Mouse (Mus musculus) skeletal muscle tissue, adult 2 months (tissue): Measurements from ENCODE around the gene Tecr.
"Not testable (repeated sequence)": the region's sequence is repeated elsewhere in the genome, so short reads cannot be mapped to it uniquely, and the experiment has no call there.

ENCODE experiments used
- DNase-seq: peaks from one replicate; pipeline ENCODE4 v3.0.0-alpha.2; 2012; ENCODE audit warnings: low read depth, low spot score

Gene Tecr

DNA sequence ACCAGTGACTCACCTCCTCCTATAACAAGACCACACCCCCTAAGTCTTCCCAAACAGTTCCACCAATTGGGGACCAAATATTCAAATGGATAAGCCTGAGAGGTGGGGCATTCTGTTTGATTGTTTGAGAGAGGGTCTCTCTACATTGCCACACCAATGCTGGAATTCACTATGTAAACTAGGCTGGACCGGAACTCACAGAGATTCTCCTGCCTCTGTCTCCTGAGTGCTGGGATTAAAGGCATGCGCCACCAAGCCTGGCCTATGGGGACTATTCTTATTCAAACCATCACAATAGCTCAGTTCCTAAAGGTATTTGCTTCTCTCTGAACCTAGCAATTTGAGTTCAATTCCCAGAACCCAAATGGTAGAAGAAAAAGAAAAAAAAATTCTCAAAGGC is 10.8 kb upstream of the Tecr start:
- no peak for DNase-seq

- no peak for DNase-seq
Measured at GRCm38 (mm10) chr8:83617111-83617510, 9.3 kb upstream of the Tecr start.

GRCm38 (mm10) chr8:83616625-83617024 is 8.9 kb upstream of the Tecr start:
- no peak for DNase-seq

DNA sequence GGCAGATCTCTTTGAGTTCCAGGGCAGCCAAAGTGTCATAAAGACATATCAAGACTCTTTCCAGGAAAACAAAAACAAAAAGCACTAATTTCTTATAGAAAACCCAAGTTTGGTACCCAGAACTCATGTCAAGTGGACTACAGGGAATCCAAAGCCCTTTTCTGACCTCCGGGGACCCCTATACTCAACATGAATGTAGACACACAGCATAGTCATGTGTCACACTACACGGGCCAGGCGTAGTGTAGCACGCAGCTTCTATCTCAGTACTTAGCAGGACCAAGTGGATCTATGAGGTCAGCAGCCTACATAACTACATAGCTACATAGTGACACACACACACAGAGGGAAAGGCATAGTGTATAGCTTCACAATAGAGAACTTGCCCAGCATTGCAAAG is 5.9 kb upstream of the Tecr start:
- no peak for DNase-seq

GRCm38 (mm10) chr8:83611921-83612320 is 4.2 kb upstream of the Tecr start:
- no peak for DNase-seq

DNA sequence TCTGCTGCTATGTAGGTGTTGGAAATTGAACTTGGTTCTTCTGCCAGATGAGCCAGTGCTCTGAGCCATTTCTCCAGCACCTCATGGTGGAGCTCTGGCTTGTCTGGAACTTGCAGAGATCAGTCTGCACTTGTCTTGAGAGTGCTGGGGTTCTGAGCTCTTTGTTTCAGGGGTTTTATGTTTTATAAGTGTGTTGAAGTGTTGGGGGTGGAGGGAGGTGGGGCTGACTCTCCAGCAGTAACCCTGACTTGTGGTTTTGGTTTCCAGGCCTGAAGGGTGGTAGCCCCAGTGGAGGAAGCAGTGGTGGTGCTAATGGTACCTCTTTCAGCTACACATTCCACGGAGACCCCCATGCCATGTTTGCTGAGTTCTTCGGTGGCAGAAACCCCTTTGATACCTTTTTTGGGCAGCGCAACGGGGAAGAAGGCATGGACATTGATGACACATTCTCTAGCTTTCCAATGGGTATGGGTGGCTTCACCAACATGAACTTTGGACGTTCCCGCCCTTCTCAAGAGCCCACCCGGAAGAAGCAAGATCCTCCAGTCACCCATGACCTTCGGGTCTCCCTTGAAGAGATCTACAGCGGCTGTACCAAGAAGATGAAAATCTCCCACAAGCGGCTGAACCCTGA is 1.9 kb upstream of the Tecr start:
- no peak for DNase-seq

- no peak for DNase-seq
Measured at GRCm38 (mm10) chr8:83609086-83609485, 1.3 kb upstream of the Tecr start.

- DNase-seq = peak; percentile 66
Measured at GRCm38 (mm10) chr8:83608398-83608829, 643 bp upstream of the Tecr start.

GRCm38 (mm10) chr8:83602650-83603029 is 5.1 kb downstream of the Tecr start:
- DNase-seq = no peak

GRCm38 (mm10) chr8:83599814-83600213 is 8.0 kb downstream of the Tecr start:
- DNase-seq = no peak

DNA sequence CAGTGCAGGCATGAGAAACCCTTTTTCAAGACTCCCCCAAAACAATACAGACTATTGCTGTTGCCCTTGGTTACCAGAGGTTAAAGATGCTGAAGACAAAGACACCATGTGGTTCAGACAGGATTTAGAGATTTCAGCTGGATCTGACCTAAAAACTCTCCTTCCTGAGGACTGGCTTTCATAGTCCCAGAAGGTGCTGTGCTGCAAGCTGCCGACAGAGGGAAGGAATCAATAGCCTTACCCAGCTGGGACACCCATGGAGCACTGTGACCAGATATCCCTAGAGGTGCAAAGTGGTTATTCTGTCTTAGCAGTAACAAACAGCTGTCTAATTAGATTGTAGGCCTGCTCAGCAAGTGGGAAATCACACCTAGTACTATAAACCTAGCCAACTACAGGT is 9.6 kb downstream of the Tecr start:
- DNase-seq = no peak

DNA sequence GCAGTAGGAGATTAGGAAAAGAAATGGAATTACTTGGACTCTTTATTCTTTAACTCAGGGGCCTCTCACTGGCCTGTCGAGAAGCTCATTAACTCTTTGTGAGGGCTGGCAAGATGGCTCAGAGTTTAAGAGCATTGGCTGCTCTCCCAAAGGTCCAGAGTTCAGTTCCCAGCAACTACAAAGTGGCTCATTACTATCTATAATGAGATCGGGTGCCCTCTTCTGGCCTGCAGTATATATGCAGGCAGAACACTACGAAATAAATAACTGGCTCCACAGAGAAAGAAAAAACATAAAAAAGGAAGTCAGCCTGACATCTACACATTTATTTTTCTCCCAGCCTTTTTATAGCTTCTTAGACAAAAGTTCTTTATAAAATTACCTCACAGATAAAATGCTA is 11.4 kb downstream of the Tecr start:
- no peak for DNase-seq

DNA sequence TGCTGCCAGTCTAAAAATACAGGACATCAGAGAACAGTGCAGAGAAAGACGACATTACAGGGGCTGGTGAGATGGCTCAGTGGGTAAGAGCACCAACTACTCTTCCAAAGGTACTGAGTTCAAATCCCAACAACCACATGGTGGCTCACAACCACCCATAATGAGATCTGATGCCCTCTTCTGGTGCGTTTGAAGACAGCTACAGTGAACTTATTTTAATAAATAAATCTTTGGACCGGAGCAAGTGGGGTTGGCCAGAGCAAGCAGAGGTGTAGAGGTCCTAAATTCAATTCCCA is 12.8 kb downstream of the Tecr start:
- not testable (repeated sequence) for DNase-seq

DNA sequence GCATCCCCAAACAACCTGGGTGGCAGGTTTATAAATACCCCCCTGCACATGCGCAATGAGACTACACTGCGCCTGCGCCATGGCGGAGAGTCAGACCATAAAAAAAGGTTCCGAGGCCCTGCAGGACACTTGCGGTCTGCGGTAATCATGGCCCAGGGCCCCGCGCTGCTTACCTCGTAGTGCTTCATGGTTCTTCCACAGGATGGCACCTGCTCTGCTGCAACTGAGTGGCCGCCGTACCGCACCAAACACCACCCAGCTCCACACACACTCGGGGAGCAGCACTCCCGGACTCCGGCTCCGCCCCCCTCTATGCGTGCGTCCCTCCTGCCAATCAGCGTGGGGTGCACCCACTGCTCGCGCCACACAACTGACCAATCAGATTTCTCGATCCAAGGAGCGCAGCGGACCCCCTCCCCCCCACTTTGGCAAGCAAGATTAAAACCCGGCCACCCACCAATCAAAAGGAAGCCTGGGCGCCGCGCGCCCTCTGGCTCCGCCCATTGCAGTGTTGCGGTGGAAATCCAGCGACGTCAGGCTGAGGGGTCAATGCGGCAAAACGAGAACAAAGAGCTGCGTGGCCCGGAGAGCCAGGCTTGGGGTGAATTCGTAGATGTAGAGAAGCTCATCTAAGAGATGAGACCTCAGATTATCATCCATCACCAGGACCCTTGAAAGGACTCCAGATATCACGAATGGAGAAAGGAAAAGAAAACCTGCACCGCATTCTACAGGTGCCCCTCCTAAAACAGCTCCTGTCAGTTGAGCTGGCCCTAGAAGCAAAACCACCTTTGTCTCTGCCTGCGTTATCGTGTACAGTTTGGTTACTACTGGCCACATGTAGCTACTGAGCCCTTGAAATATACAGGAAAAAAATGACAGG is 13.4 kb downstream of the Tecr start:
- peak; percentile 99 for DNase-seq

DNA sequence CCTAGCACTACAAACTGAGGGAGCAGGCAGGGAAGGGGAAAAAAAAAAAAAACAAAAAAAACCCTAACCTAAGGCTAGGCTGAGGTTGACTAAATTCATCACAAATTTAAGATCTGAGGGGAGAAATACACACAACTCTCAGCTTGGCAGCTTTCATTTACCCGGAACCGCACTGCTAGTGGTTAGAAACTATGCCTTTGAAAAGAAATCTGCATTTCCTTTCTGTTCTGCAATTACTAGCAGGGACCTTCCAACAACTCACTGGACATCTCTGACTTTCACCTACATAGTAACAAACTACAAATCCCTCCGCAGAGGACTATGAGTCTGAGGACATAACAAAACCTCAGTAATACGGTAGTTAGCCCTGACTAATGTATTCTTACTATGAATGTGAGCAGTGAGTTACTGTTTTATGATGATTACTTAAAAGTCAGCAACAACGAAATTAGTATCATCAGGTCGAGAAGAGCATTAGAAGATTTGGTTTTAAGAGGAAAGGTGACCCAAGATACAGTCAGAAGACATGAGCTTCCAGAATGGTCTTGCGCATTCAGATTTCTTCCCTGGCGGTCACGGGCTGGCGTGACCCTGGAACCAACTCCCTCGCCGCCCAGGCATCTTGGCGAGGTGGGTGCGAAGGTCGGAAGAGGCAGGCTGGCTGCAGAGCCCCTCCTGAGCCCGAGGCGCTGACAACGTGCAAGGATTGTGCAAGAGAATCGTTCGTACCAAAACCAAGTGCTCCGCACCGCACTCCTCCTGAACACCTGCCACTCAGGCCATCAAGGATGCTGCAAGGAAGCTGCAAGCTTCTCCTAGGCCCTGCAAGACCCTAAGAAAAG is 14.2 kb downstream of the Tecr start:
- no peak for DNase-seq

DNA sequence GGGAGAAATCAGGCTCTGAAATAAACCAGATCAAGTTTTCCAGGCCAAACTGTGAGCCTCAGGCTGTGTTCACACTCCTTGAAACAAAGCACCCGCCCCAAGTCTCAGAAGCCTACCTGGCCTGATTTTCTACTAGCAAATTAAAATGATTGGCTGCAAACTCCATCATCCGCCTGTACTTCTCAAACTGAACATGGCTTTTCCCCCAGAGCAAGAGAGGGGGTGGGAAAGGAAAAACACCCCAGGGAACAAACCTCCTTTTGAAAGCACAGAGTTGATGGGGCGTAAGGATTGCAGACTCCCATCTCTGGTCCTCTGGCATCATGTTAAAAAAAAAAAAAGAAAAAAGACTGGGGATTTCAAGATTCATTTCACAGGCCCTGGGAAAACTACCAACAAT is 15.1 kb downstream of the Tecr start:
- no peak for DNase-seq

DNA sequence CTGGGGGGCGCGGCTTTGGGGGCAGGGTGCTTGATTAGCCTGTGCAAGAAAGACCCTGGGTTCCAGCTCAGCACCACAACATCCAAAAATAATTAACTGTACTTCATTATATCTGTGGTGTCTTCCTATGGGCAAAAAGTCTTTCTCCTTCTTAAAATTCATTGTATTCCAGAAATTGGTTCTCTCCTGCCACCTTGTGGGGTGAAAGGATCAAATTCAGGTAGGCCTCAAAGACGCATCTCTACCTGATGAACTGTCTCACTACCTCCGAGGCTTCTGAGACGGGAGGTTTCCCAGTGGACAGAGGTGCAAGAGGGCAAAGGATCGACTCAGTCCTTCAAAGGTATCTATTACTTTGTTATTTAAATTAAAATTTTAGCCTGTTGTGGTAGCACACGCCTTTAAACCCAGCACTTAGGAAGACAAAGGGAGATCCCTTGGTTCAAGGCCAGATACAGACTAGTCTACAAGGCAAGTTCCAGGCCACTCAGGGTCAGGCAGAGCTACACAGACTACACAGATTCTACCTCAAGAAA is 17.2 kb downstream of the Tecr start:
- DNase-seq = no peak

DNA sequence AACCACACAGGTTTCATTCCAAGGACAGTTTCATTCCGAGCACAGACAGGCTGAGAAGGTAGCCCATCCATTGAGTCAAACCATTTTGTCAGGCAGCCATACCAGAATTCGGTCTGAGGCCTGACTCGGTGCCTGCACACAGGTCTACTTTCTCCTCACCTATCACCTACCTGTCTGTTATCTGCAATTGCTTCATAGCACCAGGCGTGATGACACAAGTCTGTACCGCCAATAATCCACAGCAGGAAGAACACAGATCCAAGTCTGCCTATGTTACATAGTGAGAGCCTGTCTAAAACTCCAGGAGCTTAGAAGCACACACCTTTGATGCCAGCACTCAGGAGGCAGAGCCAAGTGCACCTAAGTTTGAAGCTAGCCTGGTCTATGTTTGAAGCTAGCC is 18.9 kb downstream of the Tecr start:
- no peak for DNase-seq

DNA sequence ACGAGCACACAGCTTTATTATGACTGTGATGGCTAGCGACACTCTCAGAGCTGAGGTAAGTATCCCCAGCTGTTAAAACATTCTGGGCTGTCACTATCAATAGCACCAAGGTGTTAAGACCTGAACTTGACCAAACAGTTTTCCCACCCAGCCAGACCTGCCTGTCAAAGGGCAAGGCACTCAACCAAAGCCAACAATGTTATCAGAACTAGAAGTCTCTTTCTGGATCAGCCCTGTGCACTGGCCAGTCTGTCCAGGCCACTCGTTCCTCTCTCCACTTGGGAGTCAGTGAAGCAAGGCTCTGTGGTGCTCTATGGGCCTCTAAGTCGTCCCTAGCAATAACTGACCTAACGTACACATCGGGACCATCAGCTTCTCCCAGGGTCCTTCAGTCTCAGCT is 20.1 kb downstream of the Tecr start:
- no peak for DNase-seq

GRCm38 (mm10) chr8:83585333-83585732 is 22.4 kb downstream of the Tecr start:
- DNase-seq = no peak

DNA sequence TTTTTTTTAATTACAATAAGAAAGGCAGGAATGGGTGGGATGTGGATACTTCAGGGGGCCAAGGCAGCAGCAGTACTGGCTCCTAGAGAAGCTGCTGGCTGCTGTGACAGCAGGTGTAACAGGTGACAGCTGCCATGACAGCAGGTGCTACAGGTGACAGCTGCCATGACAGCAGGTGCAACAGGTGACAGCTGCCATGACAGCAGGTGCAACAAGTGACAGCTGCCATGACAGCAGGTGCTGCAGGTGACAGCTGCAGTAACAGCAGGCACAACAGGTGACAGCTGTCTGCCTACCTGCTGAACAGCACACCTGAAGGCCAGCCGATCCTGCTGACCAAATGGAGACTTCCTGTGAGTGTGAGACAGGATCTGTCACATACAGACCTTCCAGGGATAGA is 23.0 kb downstream of the Tecr start:
- no peak for DNase-seq

DNA sequence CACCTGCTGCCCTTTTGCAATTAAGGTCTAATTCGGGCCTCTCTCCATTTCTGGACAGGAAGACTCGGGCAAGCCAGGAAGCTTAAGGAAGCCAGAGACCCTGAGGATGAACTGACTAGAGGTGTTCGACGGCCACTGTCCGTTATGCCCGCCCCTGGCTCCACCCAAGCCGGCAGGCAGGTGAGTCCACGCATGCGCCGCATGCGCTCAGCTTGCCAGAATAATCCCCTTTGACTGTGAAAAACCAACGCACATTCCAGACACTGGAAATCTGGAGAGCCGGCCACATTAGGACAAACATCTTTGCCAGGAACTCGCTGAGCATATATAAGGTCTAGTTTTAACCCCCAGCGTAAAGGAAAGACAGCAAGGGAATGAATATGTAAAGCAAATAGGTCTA is 24.5 kb downstream of the Tecr start:
- DNase-seq = no peak
